Mouse (Mus musculus) heart, embryonic 15.5 days (tissue): ENCODE measurements around the gene Omg. TPM values are rescaled to one million over a fixed set of nuclear protein-coding genes. Genes with fewer than 3 reads are reported as not detected.

Experiments
- ATAC-seq: fragments of 200-750 bp; cut with Nextera tagmentation; replicated peaks from 2 replicates; pipeline ENCODE4 v1.8.0; 2017; ENCODE audit warnings: low read depth, moderate TSS enrichment; ENCODE audit not compliant: insufficient number of reproducible peaks, insufficient read depth, low FRiP score
- H3K27ac ChIP-seq: fragments of 300-500 bp; sonication (generic); 2 replicates; pipeline ENCODE4 v1.5.1; 2015; ENCODE audit warnings: mild to moderate bottlenecking, inconsistent platforms
- H3K27me3 ChIP-seq: fragments of 300-500 bp; sonication (generic); 2 replicates; pipeline ENCODE4 v1.6.1; 2015; ENCODE audit warnings: inconsistent platforms
- H3K36me3 ChIP-seq: fragments of 300-500 bp; sonication (generic); 2 replicates; pipeline ENCODE4 v1.6.1; 2015; ENCODE audit warnings: mild to moderate bottlenecking, inconsistent platforms
- H3K4me1 ChIP-seq: fragments of 300-500 bp; sonication (generic); replicated peaks from 2 replicates; pipeline ENCODE4 v1.6.1; 2015; ENCODE audit warnings: inconsistent platforms
- H3K4me2 ChIP-seq: fragments of 300-500 bp; sonication (generic); 2 replicates; pipeline ENCODE4 v1.6.1; 2015; ENCODE audit warnings: inconsistent platforms, mild to moderate bottlenecking, moderate library complexity
- H3K4me3 ChIP-seq: fragments of 300-500 bp; sonication (generic); 2 replicates; pipeline ENCODE4 v1.5.1; 2015; ENCODE audit warnings: mild to moderate bottlenecking, inconsistent platforms
- H3K9ac ChIP-seq: fragments of 300-500 bp; sonication (generic); 2 replicates; pipeline ENCODE4 v1.6.1; 2015; ENCODE audit warnings: mild to moderate bottlenecking, inconsistent platforms
- H3K9me3 ChIP-seq: fragments of 300-500 bp; sonication (generic); replicated peaks from 2 replicates; pipeline ENCODE4 v1.6.1; 2016; ENCODE audit warnings: inconsistent platforms
- WGBS: fragments of 180-500 bp; shearing (Covaris S2); methylation state at CpG from one replicate; pipeline ENCODE4 v1.1.7; 2015; ENCODE audit warnings: mixed read lengths; 5-methylcytosine and 5-hydroxymethylcytosine counted together
- polyA plus RNA-seq: library from polyadenylated mRNA; unstranded; fragments of >200 nt; fragmentation: Nextera tagmentation; extraction: Ambion mirVana; gene quantifications from 2 replicates; pipeline ENCODE4 v1.2.1, GENCODE M21; 2015

The Omg gene
- polyA plus RNA-seq, 1 experiment from 2014 or later: 0.13 TPM

- no peak overlapping the region for H3K27ac ChIP-seq
- H3K9me3 ChIP-seq: no peaks in the 10 kb centered on the region
- H3K9ac ChIP-seq: no peak overlapping the region
- ATAC-seq: no peak
- no peak overlapping the region for H3K4me2 ChIP-seq
- H3K4me3 ChIP-seq: no peak overlapping the region
- WGBS: 94% methylated on average over 2 of the region's 2 CpGs
- no peaks in the 10 kb centered on the region for H3K36me3 ChIP-seq
- H3K27me3 ChIP-seq: no peaks in the 10 kb centered on the region
- H3K4me1 ChIP-seq: no peaks in the 10 kb centered on the region
These were observed 11.9 kb upstream of the Omg start for GRCm38 (mm10) chr11:79515798-79516197.

GRCm38 (mm10) chr11:79515331-79515730 is 11.4 kb upstream of the Omg start:
- Histone ChIP-seq H3K4me3 (no peak overlapping the region), H3K4me2 (no peak overlapping the region), H3K36me3 (no peaks in the 10 kb centered on the region), H3K9me3 (no peaks in the 10 kb centered on the region), H3K27me3 (no peaks in the 10 kb centered on the region), H3K27ac (no peak overlapping the region), H3K4me1 (no peaks in the 10 kb centered on the region), H3K9ac (no peak overlapping the region)
- 70% methylated on average over 6 of the region's 6 CpGs for WGBS
- no peak for ATAC-seq

GRCm38 (mm10) chr11:79511970-79512369 is 8.1 kb upstream of the Omg start:
- 92% methylated on average over 3 of the region's 3 CpGs for WGBS
- Histone ChIP-seq H3K4me3 (no peak overlapping the region), H3K9ac (no peak overlapping the region), H3K27ac (no peak overlapping the region), H3K4me1 (no peaks in the 10 kb centered on the region), H3K4me2 (no peak overlapping the region), H3K36me3 (no peaks in the 10 kb centered on the region), H3K9me3 (no peaks in the 10 kb centered on the region), H3K27me3 (no peaks in the 10 kb centered on the region)
- ATAC-seq: no peak

GRCm38 (mm10) chr11:79504506-79504905 is 622 bp upstream of the Omg start:
- H3K4me1 ChIP-seq: no peaks in the 10 kb centered on the region
- no peaks in the 10 kb centered on the region for H3K36me3 ChIP-seq
- no peak overlapping the region for H3K4me2 ChIP-seq
- ATAC-seq: no peak
- H3K9me3 ChIP-seq: no peaks in the 10 kb centered on the region
- no peak overlapping the region for H3K9ac ChIP-seq
- 90% methylated on average over 7 of the region's 7 CpGs for WGBS
- no peak overlapping the region for H3K27ac ChIP-seq
- H3K4me3 ChIP-seq: no peak overlapping the region
- H3K27me3 ChIP-seq: no peaks in the 10 kb centered on the region

GRCm38 (mm10) chr11:79502917-79503316 is 967 bp downstream of the Omg start:
- Histone ChIP-seq H3K4me1 (no peaks in the 10 kb centered on the region), H3K4me3 (no peak overlapping the region), H3K9me3 (no peaks in the 10 kb centered on the region), H3K27ac (no peak overlapping the region), H3K4me2 (no peak overlapping the region), H3K9ac (no peak overlapping the region), H3K36me3 (no peaks in the 10 kb centered on the region), H3K27me3 (no peaks in the 10 kb centered on the region)
- no peak for ATAC-seq
- 78% methylated on average over 2 of the region's 2 CpGs for WGBS

- no peak overlapping the region for H3K27ac ChIP-seq
- H3K4me3 ChIP-seq: no peak overlapping the region
- no peak overlapping the region for H3K9ac ChIP-seq
- ATAC-seq: no peak
- no peaks in the 10 kb centered on the region for H3K27me3 ChIP-seq
- H3K4me2 ChIP-seq: no peak overlapping the region
- 0 out of 2 replicates have a peak, but pooled peaks cover 3% of the 10 kb centered on the region for H3K36me3 ChIP-seq
- no peaks in the 10 kb centered on the region for H3K9me3 ChIP-seq
- peaks cover 6% of the 10 kb centered on the region; the same call in 1 of the 2 replicates for H3K4me1 ChIP-seq
- 69% methylated on average over 10 of the region's 10 CpGs for WGBS
These were observed 8.7 kb downstream of the Omg start for GRCm38 (mm10) chr11:79494976-79495800.

- Histone ChIP-seq H3K9me3 (no peaks in the 10 kb centered on the region), H3K4me1 (no peaks in the 10 kb centered on the region), H3K27ac (no peak overlapping the region), H3K27me3 (no peaks in the 10 kb centered on the region), H3K36me3 (peaks cover 9% of the 10 kb centered on the region), H3K4me3 (no peak overlapping the region), H3K9ac (no peak overlapping the region), H3K4me2 (no peak overlapping the region)
- ATAC-seq: no peak
These were observed 19.2 kb downstream of the Omg start for GRCm38 (mm10) chr11:79484721-79485120.

GRCm38 (mm10) chr11:79483876-79484528 is 19.9 kb downstream of the Omg start:
- H3K4me2 ChIP-seq: no peak overlapping the region
- H3K4me1 ChIP-seq: no peaks in the 10 kb centered on the region
- H3K4me3 ChIP-seq: no peak overlapping the region
- H3K27me3 ChIP-seq: no peaks in the 10 kb centered on the region
- no peaks in the 10 kb centered on the region for H3K9me3 ChIP-seq
- H3K9ac ChIP-seq: no peak overlapping the region
- H3K36me3 ChIP-seq: peaks cover 9% of the 10 kb centered on the region
- WGBS: 84% methylated on average over 7 of the region's 7 CpGs
- H3K27ac ChIP-seq: no peak overlapping the region
- no peak for ATAC-seq

- ATAC-seq: no peak
- H3K9me3 ChIP-seq: no peaks in the 10 kb centered on the region
- no peak overlapping the region for H3K27ac ChIP-seq
- no peaks in the 10 kb centered on the region for H3K4me1 ChIP-seq
- WGBS: 90% methylated on average over 6 of the region's 6 CpGs
- H3K4me3 ChIP-seq: no peak overlapping the region
- peaks cover 9% of the 10 kb centered on the region for H3K36me3 ChIP-seq
- H3K4me2 ChIP-seq: no peak overlapping the region
- no peak overlapping the region for H3K9ac ChIP-seq
- no peaks in the 10 kb centered on the region for H3K27me3 ChIP-seq
These were observed 20.5 kb downstream of the Omg start for GRCm38 (mm10) chr11:79483392-79483791.

- H3K27ac ChIP-seq: no peak overlapping the region
- 64% methylated on average over 1 of the region's 1 CpGs for whole genome bisulfite sequencing
- ATAC-seq: no peak
- H3K9me3 ChIP-seq: no peaks in the 10 kb centered on the region
- no peak overlapping the region for H3K9ac ChIP-seq
- no peak overlapping the region for H3K4me3 ChIP-seq
- no peaks in the 10 kb centered on the region for H3K4me1 ChIP-seq
- no peak overlapping the region for H3K4me2 ChIP-seq
- H3K36me3 ChIP-seq: peaks cover 41% of the 10 kb centered on the region
- H3K27me3 ChIP-seq: no peaks in the 10 kb centered on the region
These were observed 35.8 kb downstream of the Omg start for GRCm38 (mm10) chr11:79468097-79468496.

- H3K36me3 ChIP-seq: peaks cover 19% of the 10 kb centered on the region
- no peak overlapping the region for H3K4me3 ChIP-seq
- peaks cover 8% of the 10 kb centered on the region for H3K4me1 ChIP-seq
- H3K27me3 ChIP-seq: no peaks in the 10 kb centered on the region
- H3K27ac ChIP-seq: no peak overlapping the region
- no peak overlapping the region for H3K9ac ChIP-seq
- WGBS: 86% methylated on average over 3 of the region's 3 CpGs
- no peak overlapping the region for H3K4me2 ChIP-seq
- H3K9me3 ChIP-seq: no peaks in the 10 kb centered on the region
- no peak for ATAC-seq
These were observed 43.0 kb downstream of the Omg start for GRCm38 (mm10) chr11:79460756-79461450.
